Mouse (Mus musculus) liver, embryonic 14.5 days (tissue): Measurements from ENCODE around the gene Ankrd49. TPM values are rescaled to one million over a fixed set of nuclear protein-coding genes. Genes with fewer than 3 reads are reported as not detected.

Experiments used
- ATAC-seq: fragments of 200-750 bp; cut with Nextera tagmentation; 2 replicates; pipeline ENCODE4 v1.8.0; 2017; ENCODE audit warnings: moderate number of reproducible peaks, mild to moderate bottlenecking, moderate library complexity; ENCODE audit not compliant: insufficient read depth
- DNase-seq, 3 experiments: peaks; one replicate each; pipeline ENCODE4 v3.0.0-alpha.2; 2012 to 2013; ENCODE audit warnings: low read depth in 3 of 3, low spot score in 3 of 3
- H3K27ac ChIP-seq: fragments of 300-500 bp; sonication (generic); 2 replicates; pipeline ENCODE4 v1.5.1; 2014; ENCODE audit warnings: moderate library complexity, mild to moderate bottlenecking, control low read depth, inconsistent platforms
- H3K27me3 ChIP-seq: fragments of 300-500 bp; sonication (generic); 2 replicates; pipeline ENCODE4 v1.6.1; 2014; ENCODE audit warnings: mild to moderate bottlenecking, low read length, moderate library complexity; ENCODE audit not compliant: control insufficient read depth, insufficient read depth
- H3K36me3 ChIP-seq: fragments of 300-500 bp; sonication (generic); replicated peaks from 2 replicates; pipeline ENCODE4 v1.6.1; 2014; ENCODE audit warnings: low read depth; ENCODE audit not compliant: control insufficient read depth, insufficient read depth
- H3K4me1 ChIP-seq, 2 experiments: fragments of 200-500 bp in 1 of 2; fragments of 300-500 bp in 1 of 2; sonication (generic) in 1 of 2; replicated peaks; 2 replicates each; pipeline ENCODE4 v1.6.1; 2012 to 2014; ENCODE audit warnings: antibody characterized with exemption in 1 of 2, inconsistent platforms in 1 of 2, low read length in 1 of 2; ENCODE audit not compliant: control insufficient read depth in 2 of 2, insufficient read depth in 2 of 2
- H3K4me2 ChIP-seq: fragments of 300-500 bp; sonication (generic); 2 replicates; pipeline ENCODE4 v1.6.1; 2014; ENCODE audit warnings: low read depth, mild to moderate bottlenecking, control low read depth, moderate library complexity
- H3K4me3 ChIP-seq, 2 experiments: fragments of 200-500 bp in 1 of 2; fragments of 300-500 bp in 1 of 2; sonication (generic) in 1 of 2; 2 replicates each; pipeline ENCODE4 v1.5.1; 2012 to 2014; ENCODE audit warnings: low read depth in 2 of 2, low read length in 2 of 2, mild to moderate bottlenecking in 2 of 2, control low read depth in 1 of 2, inconsistent platforms in 1 of 2, moderate library complexity in 1 of 2; ENCODE audit not compliant: insufficient read depth in 1 of 2
- H3K9ac ChIP-seq: fragments of 300-500 bp; sonication (generic); replicated peaks from 2 replicates; pipeline ENCODE4 v1.6.1; 2014; ENCODE audit warnings: mild to moderate bottlenecking, control low read depth, moderate library complexity
- H3K9me3 ChIP-seq: fragments of 300-500 bp; sonication (generic); 2 replicates; pipeline ENCODE4 v1.6.1; 2016; ENCODE audit warnings: low read length, mixed read lengths; ENCODE audit not compliant: control insufficient read depth
- CTCF ChIP-seq: IDR thresholded peaks from 2 replicates; pipeline ENCODE4 v1.5.1; 2016; ENCODE audit warnings: antibody characterized with exemption, low read depth, control low read depth
- EP300 ChIP-seq: IDR thresholded peaks from 2 replicates; pipeline ENCODE4 v1.6.1; 2016; ENCODE audit warnings: antibody characterized with exemption, low read depth
- WGBS: fragments of 180-500 bp; shearing (Covaris S2); extraction: QIAGEN DNeasy Blood & Tissue Kit; methylation state at CpG from one replicate; pipeline ENCODE4 v1.1.7; 2014; ENCODE audit not compliant: insufficient replicate concordance; 5-methylcytosine and 5-hydroxymethylcytosine counted together
- polyA plus RNA-seq, 2 experiments: library from polyadenylated mRNA; depleted of rRNA in 1 of 2; stranded (reverse) in 1 of 2; unstranded in 1 of 2; fragments of >200 nt; fragmentation: Nextera tagmentation in 1 of 2; extraction: Ambion mirVana in 1 of 2; gene quantifications; 2 replicates each; pipeline versions ENCODE4 v1.2.1 to v1.2.3; 2012 to 2014

Ankrd49 gene
- polyA plus RNA-seq (2012; rRNA removed) = 8.3 and 13.6 TPM in 2 replicates
- polyA plus RNA-seq (2014; fragmentation: Nextera tagmentation; extraction: Ambion mirVana) = 28.4 and 29.5 TPM in 2 replicates

DNA sequence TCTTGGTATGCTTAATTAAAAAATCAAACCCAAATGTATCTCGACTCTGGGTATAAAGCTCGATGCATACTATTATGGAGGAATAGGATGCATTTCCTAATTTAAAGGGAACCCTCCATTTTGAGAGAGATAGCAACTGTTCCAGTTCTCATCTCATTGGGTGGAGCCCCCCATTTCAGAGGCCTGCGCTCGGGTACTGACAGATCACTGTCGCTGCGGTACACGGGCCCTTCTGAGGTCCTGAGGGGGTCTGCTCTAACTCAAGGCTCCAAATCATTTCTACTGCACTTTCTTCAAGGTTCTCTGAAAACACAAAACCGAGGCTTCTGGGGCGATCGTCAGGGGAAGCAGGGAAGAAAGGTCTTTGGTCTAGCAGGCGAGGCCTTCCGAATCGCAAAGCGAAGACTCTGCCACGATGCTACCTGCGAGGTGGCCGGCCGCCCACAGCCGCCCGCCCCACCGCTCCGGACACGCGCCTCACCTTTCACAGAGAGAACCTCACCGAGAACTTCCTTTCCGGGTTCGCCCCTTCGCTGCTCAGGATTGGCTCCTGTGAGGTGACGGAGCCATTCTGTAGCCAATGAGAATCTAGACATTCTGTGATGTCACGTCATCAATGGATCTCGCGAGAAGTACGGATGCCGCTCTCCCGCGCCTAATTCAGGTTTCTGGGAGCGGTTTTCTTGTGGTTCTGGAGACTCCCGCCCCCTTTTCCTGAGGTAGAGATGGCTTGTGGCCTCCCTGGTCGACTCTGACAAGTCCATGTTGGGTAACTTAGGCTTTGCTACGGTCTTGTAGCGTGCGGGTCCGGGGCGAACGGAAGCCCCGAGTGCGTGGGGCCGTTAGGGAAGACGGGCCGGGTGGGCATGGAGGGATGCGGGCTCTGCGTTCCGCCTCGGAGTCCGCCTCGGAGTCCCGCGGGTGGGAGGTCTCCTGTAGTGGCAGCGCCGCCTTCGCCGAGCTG, at the start of gene Ankrd49, which contains the start of gene Mre11a:
Ankrd49 (minus strand) TSS at position 818 of the 964 bp plus-strand sequence.
Mre11a (plus strand) TSS at position 616 of the 964 bp plus-strand sequence.
- Histone ChIP-seq H3K4me2 (peak within 1 kb of the TSS; percentile 95), H3K4me3 (peak within 1 kb of the TSS; percentile 95 to 98), H3K9me3 (no peaks in the 10 kb centered on the region), H3K4me1 (no peaks in the 10 kb centered on the region; a peak in 1 of 4 replicates), H3K9ac (peak within 1 kb of the TSS; percentile 95), H3K27me3 (no peaks in the 10 kb centered on the region), H3K36me3 (peaks cover 39% of the 10 kb centered on the region), H3K27ac (peak within 1 kb of the TSS; percentile 87)
- peak; percentile 98 for ATAC-seq
- DNase-seq = peak; percentile 96
- TF ChIP-seq EP300 (peak; percentile 79), CTCF (peak; percentile 24; the same call in 1 of the 2 replicates)
- under 1% methylated on average over 62 of the region's 62 CpGs for WGBS

DNA sequence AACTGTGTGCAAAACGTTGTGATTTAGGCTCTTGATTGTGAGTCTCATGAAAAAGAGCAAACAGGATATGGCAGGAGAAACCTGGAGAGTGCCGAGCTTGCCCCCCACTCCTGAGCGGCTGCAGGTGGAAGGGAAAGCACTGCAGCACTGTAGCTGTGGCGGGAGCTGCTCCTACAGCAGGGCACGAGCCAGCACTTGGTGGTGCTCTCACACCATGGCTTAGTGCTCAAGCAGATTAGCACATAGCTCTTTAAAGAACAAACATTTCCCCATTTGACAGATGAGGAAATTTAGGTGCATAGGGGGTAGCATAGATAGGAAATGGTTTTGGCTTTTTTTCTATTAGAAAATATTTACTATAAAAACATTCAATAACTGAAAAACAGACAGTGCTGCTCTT, 47.4 kb upstream of the Ankrd49 start:
- TF ChIP-seq CTCF (0 out of 2 replicates have a peak, but pooled peaks have one; percentile 20), EP300 (no peak)
- no peaks in the 10 kb centered on the region for H3K27me3 ChIP-seq
- peaks cover 44% of the 10 kb centered on the region for H3K36me3 ChIP-seq
- no peak overlapping the region for H3K27ac ChIP-seq
- no peaks in the 10 kb centered on the region for H3K9me3 ChIP-seq
- no peak overlapping the region for H3K4me3 ChIP-seq
- ATAC-seq (no peak), DNase-seq (no peak)
- H3K4me1 ChIP-seq = no peaks in the 10 kb centered on the region
- H3K9ac ChIP-seq = no peak overlapping the region
- 73% methylated on average over 5 of the region's 5 CpGs for WGBS
- no peak overlapping the region for H3K4me2 ChIP-seq

- H3K27ac ChIP-seq = no peak overlapping the region
Observed at GRCm38 (mm10) chr9:14827875-14828274, 43.2 kb upstream of the Ankrd49 start.

GRCm38 (mm10) chr9:14824840-14825239, 40.2 kb upstream of the Ankrd49 start:
- no peak for DNase-seq
- 79% methylated on average over 5 of the region's 5 CpGs for WGBS
- Histone ChIP-seq H3K9me3 (no peaks in the 10 kb centered on the region), H3K4me1 (no peaks in the 10 kb centered on the region), H3K27me3 (no peaks in the 10 kb centered on the region), H3K36me3 (peaks cover 38% of the 10 kb centered on the region), H3K27ac (no peak overlapping the region), H3K9ac (no peak overlapping the region), H3K4me2 (no peak overlapping the region), H3K4me3 (no peak overlapping the region)
- TF ChIP-seq EP300 (no peak), CTCF (no peak)
- no peak for ATAC-seq

More at GRCm38 (mm10) chr9:14827875-14828274, 43.2 kb upstream of the Ankrd49 start:
- DNase-seq = no peak
- Histone ChIP-seq H3K9me3 (no peaks in the 10 kb centered on the region), H3K4me1 (no peaks in the 10 kb centered on the region), H3K4me2 (no peak overlapping the region), H3K36me3 (peaks cover 45% of the 10 kb centered on the region), H3K4me3 (no peak overlapping the region), H3K9ac (no peak overlapping the region), H3K27me3 (no peaks in the 10 kb centered on the region)
- WGBS = 77% methylated on average over 2 of the region's 2 CpGs
- TF ChIP-seq CTCF = no peak
- ATAC-seq = no peak

DNA sequence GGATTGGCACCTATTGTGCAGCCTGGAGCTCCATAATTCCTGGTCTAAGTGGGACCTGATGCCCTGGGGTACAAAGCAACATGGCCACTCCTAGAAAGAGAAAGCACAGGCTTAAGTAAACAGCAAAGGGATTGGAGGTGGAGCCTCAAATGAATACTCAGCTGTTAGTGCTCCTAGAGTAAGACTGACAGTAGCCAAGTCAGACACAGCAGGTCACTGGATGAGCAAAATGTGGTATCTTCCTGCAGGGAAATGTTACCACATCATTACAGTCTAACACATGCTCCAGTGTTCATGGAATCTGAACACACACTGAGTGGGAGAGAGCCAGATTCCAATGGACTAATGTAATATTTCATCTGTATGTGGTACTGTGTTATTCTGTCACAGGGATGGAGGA, 36.7 kb upstream of the Ankrd49 start:
- Histone ChIP-seq H3K27me3 (no peaks in the 10 kb centered on the region), H3K27ac (no peak overlapping the region), H3K9me3 (no peaks in the 10 kb centered on the region), H3K4me3 (no peak overlapping the region), H3K9ac (no peak overlapping the region), H3K4me1 (no peaks in the 10 kb centered on the region), H3K36me3 (peaks cover 49% of the 10 kb centered on the region), H3K4me2 (no peak overlapping the region)
- ATAC-seq (no peak), DNase-seq (no peak)
- TF ChIP-seq EP300 = no peak
- no peak for TF ChIP-seq CTCF
